Mouse (Mus musculus) CD4-positive, CD25-positive, alpha-beta regulatory T cell, adult 2 months (primary cell): Measurements from ENCODE around the gene Mroh8.

Source experiments
- DNase-seq: peaks from one replicate; pipeline ENCODE4 v3.0.0-alpha.2; 2012; ENCODE audit warnings: low read depth, low spot score

The Mroh8 gene

GRCm38 (mm10) chr2:157288996-157289395 is 9.6 kb upstream of the Mroh8 start:
- no peak for DNase-seq

- peak; percentile 75 for DNase-seq
Measured at GRCm38 (mm10) chr2:157287542-157287941, 8.2 kb upstream of the Mroh8 start.

GRCm38 (mm10) chr2:157283321-157283720 is 4.0 kb upstream of the Mroh8 start:
- no peak for DNase-seq

- peak; percentile 96 for DNase-seq
Measured at GRCm38 (mm10) chr2:157278717-157279415, 483 bp downstream of the Mroh8 start, which contains the start of gene Rpn2. TSS of gene Rpn2 (plus strand) at chr2:157279017.

DNA sequence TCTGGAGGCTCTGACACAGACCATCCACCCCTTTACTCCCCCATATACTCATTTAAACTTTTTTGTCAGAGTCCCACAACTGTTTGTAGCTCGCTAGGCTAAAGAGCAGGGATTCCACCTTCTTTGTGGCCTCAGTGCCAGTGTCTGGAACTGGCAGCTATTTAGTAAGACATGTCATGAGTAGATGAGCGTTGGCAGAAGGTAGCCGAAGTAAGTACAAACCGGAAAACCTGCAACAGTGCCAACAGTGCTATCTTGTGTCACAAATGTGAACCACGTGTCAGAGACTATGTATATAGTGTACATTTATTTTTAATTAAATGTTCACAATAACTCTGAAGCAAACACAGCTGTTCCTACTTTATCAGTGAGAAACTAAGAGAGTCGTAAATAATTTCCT is 15.5 kb downstream of the Mroh8 start:
- DNase-seq: no peak

DNA sequence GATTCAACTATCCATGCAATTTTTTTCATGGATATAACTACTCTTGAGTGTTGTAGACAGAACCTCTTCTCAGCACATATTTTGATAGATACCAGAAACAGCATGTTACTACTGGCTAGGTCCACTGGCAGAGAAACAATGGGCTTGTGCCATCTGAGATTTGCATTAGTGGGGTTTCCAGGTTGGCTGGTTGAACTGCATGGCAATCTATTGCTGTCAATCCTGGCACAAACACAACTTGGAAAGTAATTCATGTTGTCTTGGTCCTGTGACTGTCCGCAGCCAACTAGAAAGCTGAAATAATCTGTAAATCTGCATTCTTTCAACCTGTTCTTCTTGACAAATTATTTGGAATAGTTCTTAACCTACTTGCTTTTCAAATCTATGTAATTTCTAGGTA is 16.2 kb downstream of the Mroh8 start:
- no peak for DNase-seq

- DNase-seq: no peak
Measured at GRCm38 (mm10) chr2:157262506-157262905, 16.8 kb downstream of the Mroh8 start.

GRCm38 (mm10) chr2:157261930-157262329 is 17.4 kb downstream of the Mroh8 start:
- no peak for DNase-seq

GRCm38 (mm10) chr2:157259720-157260119 is 19.6 kb downstream of the Mroh8 start:
- DNase-seq: peak; percentile 79

- no peak for DNase-seq
Measured at GRCm38 (mm10) chr2:157248111-157248510, 31.2 kb downstream of the Mroh8 start.

GRCm38 (mm10) chr2:157245603-157246002 is 33.7 kb downstream of the Mroh8 start:
- no peak for DNase-seq

DNA sequence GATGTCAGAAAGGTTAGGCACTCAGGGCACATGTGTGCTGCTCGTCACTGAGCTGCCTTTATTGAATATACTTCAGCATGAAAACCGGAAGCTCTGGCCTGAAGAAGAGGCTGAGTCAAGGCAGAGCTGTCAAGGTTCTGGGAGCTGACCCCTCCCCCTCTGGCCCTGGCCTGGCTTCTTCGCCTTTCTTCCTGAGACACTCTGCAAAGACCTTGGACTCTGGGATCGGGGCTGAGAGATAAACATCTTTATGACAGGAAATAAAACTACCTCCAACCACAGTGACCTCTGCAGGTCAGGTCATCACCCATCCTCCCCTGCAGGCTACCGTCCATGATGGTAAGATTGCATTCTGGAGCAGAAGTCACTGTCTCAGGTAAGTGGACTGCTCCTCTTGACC is 34.3 kb downstream of the Mroh8 start:
- no peak for DNase-seq

GRCm38 (mm10) chr2:157235946-157236345 is 43.4 kb downstream of the Mroh8 start:
- no peak for DNase-seq

DNA sequence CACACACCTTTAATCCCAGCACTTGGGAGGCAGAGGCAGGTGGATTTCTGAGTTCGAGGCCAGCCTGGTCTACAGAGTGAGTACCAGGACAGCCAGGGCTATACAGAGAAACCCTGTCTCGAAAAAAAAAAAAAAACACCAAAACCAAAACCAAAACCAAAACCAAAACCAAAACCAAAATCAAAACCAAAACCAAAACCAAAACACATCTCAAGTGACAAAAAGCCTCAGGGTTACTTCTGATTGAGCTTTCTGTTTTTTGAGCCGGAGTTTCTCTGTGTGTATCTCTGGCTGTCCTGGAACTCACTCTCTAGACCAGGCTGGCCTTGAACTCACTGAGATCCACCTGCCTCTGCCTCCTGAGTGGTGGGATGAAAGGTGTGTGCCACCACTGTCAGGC is 57.4 kb downstream of the Mroh8 start:
- DNase-seq: peak; percentile 28

DNA sequence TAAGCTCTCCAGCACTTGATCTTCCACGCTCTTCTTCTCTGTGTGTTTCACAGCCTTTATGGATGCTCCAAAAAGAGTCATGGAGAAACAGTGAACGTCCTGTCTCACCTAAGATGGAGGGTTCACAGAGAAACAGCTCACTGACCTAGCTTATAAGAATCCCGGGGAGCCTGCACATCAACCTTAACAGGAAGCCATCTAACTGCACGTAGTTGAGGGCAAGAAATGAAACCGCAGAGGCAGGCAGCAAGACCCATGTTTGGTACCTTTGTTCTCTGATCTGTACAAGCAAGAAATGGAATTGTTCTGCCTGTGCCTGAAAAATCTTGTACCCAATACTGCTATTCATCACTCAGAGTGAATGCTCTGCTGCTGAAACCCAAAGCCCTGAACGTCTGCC is 59.2 kb downstream of the Mroh8 start:
- peak; percentile 39 for DNase-seq

GRCm38 (mm10) chr2:157211731-157212130 is 67.6 kb downstream of the Mroh8 start:
- no peak for DNase-seq

GRCm38 (mm10) chr2:157204366-157205218 is 74.8 kb downstream of the Mroh8 start, which contains the start of gene Rbl1:
TSS of gene Rbl1 (minus strand) at chr2:157204534.
- peak; percentile 94 for DNase-seq

GRCm38 (mm10) chr2:157203459-157204365 is 75.6 kb downstream of the Mroh8 start:
- DNase-seq: peak; percentile 77

GRCm38 (mm10) chr2:157203026-157203425 is 76.3 kb downstream of the Mroh8 start:
- DNase-seq: no peak

DNA sequence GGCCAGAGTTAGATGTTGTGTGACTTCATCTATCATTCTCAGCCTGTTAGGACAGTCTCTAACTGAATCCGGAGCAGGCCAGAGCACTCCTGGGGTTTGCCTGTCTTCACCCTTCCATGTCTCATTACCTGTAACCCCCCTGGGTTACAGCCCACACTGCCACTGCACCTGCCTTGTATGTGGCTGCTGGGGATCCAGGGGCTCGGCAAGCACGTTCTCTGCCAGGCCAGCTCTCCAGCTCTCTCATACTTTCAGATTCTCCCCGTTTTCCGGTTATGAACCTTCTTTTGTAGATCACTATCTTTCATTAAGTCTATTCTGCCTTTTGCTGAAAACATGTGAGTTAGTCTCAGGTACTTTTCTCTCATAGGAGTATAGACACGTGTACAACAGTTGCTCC is 77.0 kb downstream of the Mroh8 start:
- DNase-seq: peak; percentile 38

- peak; percentile 55 for DNase-seq
Measured at GRCm38 (mm10) chr2:157201081-157201830, 78.1 kb downstream of the Mroh8 start.
